Mouse (Mus musculus): Measurements from ENCODE around the gene Plbd1.

DNA sequence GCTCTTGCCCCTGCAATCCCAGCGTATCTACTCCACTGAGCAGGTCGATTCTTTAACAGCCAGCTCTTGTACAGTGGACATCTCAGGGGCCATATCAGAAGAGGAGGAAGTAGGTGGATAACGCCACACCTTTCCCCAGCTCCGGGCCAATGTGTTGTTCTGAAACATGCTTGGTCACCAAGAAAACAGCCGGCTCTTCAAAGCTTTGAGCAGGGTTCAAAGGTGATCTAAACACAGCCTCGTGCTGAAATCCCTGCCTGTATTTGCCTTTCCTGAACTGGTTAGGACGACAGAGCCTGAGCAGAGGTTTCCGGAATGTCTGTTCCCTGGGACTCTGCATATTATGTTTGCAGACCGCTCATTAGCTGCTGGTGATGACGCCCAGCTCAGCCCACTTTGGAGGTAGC lies 14.3 kb downstream of the Plbd1 start:
- TF ChIP-seq POLR2A (IDR thresholded peaks at IDR 0.05; ENCODE audit: insufficient read depth, low read depth, low read length) (no peak), CTCF (IDR thresholded peaks at IDR 0.05) (no peak), EP300 (IDR thresholded peaks at IDR 0.05; ENCODE audit: insufficient read depth, low read depth, low read length) (no peak)
